Mouse (Mus musculus) lung, adult 2 months (tissue): Measurements from ENCODE around the gene Mthfd1l.

Source experiments
- CTCF ChIP-seq: fragments of 200-500 bp; IDR thresholded peaks from 2 replicates; pipeline ENCODE4 v1.5.1; 2011; ENCODE audit warnings: mild to moderate bottlenecking, low read length, control low read depth; ENCODE audit not compliant: insufficient read depth
- POLR2A ChIP-seq: fragments of 200-500 bp; IDR thresholded peaks from 2 replicates; pipeline ENCODE4 v1.6.1; 2011; ENCODE audit warnings: low read depth, mild to moderate bottlenecking, control low read depth, low read length, borderline replicate concordance; ENCODE audit errors: extremely low read depth

GRCm38 (mm10) chr10:4179049-4179790 lies 206.3 kb downstream of the Mthfd1l start:
- TF ChIP-seq POLR2A (no peak), CTCF (no peak)
